Mouse (Mus musculus) embryonic fibroblast, embryonic 13.5 days (primary cell): ENCODE data around the gene Trp53. TPM values are rescaled to one million over a fixed set of nuclear protein-coding genes. Genes with fewer than 3 reads are reported as not detected.
A peak's percentile ranks its signal among the peaks of the same experiment; 100 is the strongest.

Source experiments
- H3K27ac ChIP-seq: 2 replicates; pipeline ENCODE4 v1.5.1; 2012; ENCODE audit warnings: low read length, control low read depth, inconsistent platforms; ENCODE audit not compliant: insufficient read depth
- H3K4me1 ChIP-seq: 2 replicates; pipeline ENCODE4 v1.6.1; 2011; ENCODE audit warnings: low read length; ENCODE audit not compliant: control insufficient read depth, insufficient read depth
- H3K4me3 ChIP-seq: 2 replicates; pipeline ENCODE4 v1.5.1; 2011; ENCODE audit warnings: mild to moderate bottlenecking, control low read depth, low read length; ENCODE audit not compliant: insufficient read depth
- CTCF ChIP-seq: IDR thresholded peaks from 2 replicates; pipeline ENCODE4 v1.5.1; 2011; ENCODE audit warnings: mild to moderate bottlenecking, control low read depth, low read length, moderate library complexity, borderline replicate concordance; ENCODE audit not compliant: insufficient read depth
- POLR2A ChIP-seq: IDR thresholded peaks from 2 replicates; pipeline ENCODE4 v1.6.1; 2011; ENCODE audit warnings: low read depth, mild to moderate bottlenecking, control low read depth, low read length, moderate library complexity
- polyA plus RNA-seq: library from polyadenylated mRNA; stranded (reverse); fragments of >200 nt; gene quantifications from 2 replicates; pipeline ENCODE4 v1.2.4, GENCODE M21; 2011; ENCODE audit warnings: low read depth; ENCODE audit not compliant: missing spikeins, insufficient read length

Trp53 gene
- polyA plus RNA-seq, 1 experiment, result 159 TPM

- no peak overlapping the region for H3K27ac ChIP-seq
- TF ChIP-seq CTCF (no peak), POLR2A (no peak)
- H3K4me1 ChIP-seq, result no peaks in the 10 kb centered on the region
- H3K4me3 ChIP-seq, result no peak overlapping the region
Observed at GRCm38 (mm10) chr11:69592799-69593198, 12.6 kb downstream of the Trp53 start.

GRCm38 (mm10) chr11:69594853-69595252, 14.7 kb downstream of the Trp53 start:
- Histone ChIP-seq H3K4me1 (no peaks in the 10 kb centered on the region), H3K4me3 (no peak overlapping the region)
- TF ChIP-seq POLR2A (no peak), CTCF (no peak)

GRCm38 (mm10) chr11:69599436-69599835, 19.3 kb downstream of the Trp53 start:
- H3K27ac ChIP-seq, result no peak overlapping the region
- TF ChIP-seq POLR2A, result no peak
- TF ChIP-seq CTCF, result no peak
- H3K4me3 ChIP-seq, result no peak overlapping the region
- peaks cover 5% of the 10 kb centered on the region for H3K4me1 ChIP-seq

More at GRCm38 (mm10) chr11:69594853-69595252, 14.7 kb downstream of the Trp53 start:
- H3K27ac ChIP-seq, result no peak overlapping the region

GRCm38 (mm10) chr11:69600098-69600497, 19.9 kb downstream of the Trp53 start:
- peaks cover 5% of the 10 kb centered on the region for H3K4me1 ChIP-seq
- peak overlapping the region; percentile 10; the same call in 1 of the 2 replicates for H3K27ac ChIP-seq
- no peak overlapping the region for H3K4me3 ChIP-seq
- TF ChIP-seq CTCF, result no peak
- no peak for TF ChIP-seq POLR2A

- H3K27ac ChIP-seq, result no peak overlapping the region
Observed at GRCm38 (mm10) chr11:69601768-69602167, 21.6 kb downstream of the Trp53 start.

GRCm38 (mm10) chr11:69603516-69603915, 23.4 kb downstream of the Trp53 start:
- Histone ChIP-seq H3K4me1 (peaks cover 5% of the 10 kb centered on the region), H3K27ac (no peak overlapping the region), H3K4me3 (no peak overlapping the region)
- TF ChIP-seq POLR2A (no peak), CTCF (no peak)

More at GRCm38 (mm10) chr11:69601768-69602167, 21.6 kb downstream of the Trp53 start:
- no peak overlapping the region for H3K4me3 ChIP-seq
- peaks cover 5% of the 10 kb centered on the region for H3K4me1 ChIP-seq
- no peak for TF ChIP-seq CTCF
- no peak for TF ChIP-seq POLR2A

GRCm38 (mm10) chr11:69604347-69604746, 24.2 kb downstream of the Trp53 start:
- no peak for TF ChIP-seq CTCF
- TF ChIP-seq POLR2A, result no peak
- no peak overlapping the region for H3K4me3 ChIP-seq
- H3K27ac ChIP-seq, result no peak overlapping the region
- peaks cover 5% of the 10 kb centered on the region for H3K4me1 ChIP-seq

GRCm38 (mm10) chr11:69604795-69605664, 24.9 kb downstream of the Trp53 start:
- Histone ChIP-seq H3K4me3 (peak overlapping the region; percentile 44), H3K4me1 (peaks cover 5% of the 10 kb centered on the region), H3K27ac (no peak overlapping the region)
- TF ChIP-seq POLR2A (no peak), CTCF (no peak)

- no peaks in the 10 kb centered on the region for H3K4me1 ChIP-seq
- H3K4me3 ChIP-seq, result peak within 1 kb of the TSS; percentile 44
- TF ChIP-seq CTCF (no peak), POLR2A (peak; percentile 86)
- no peak within 1 kb of the TSS for H3K27ac ChIP-seq
Observed at GRCm38 (mm10) chr11:69605726-69606490, 25.7 kb downstream of the Trp53 start, which contains the start of gene Atp1b2. TSS of gene Atp1b2 (minus strand) at chr11:69605942.

- H3K4me1 ChIP-seq, result no peaks in the 10 kb centered on the region
- H3K27ac ChIP-seq, result no peak overlapping the region
- no peak for TF ChIP-seq CTCF
- TF ChIP-seq POLR2A, result no peak
- no peak overlapping the region for H3K4me3 ChIP-seq
Observed at GRCm38 (mm10) chr11:69606491-69606795, 26.3 kb downstream of the Trp53 start.
